Mouse (Mus musculus): Measurements from ENCODE around the gene Bzw1.

The Bzw1 gene

DNA sequence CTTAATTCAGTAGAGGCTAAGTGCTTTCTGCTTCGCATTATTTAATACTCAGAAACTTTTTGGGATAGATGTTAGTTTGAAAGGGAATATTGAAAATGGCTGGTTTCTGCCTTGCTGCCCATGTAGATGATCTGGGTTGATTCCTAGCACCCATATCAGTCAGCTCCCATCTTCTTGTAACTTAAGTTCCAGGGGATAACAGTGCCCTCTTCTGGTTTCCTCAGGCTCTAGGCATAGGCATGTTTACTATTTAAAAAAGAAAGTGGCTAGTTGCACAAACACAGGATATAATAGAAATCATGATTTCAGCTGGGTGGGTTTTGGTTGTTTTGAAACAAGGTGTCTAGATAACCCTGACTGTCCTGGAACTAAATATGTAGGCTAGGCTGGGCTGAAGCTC is 3.5 kb downstream of the Bzw1 start:
- no peak for DNase-seq (ENCODE audit: low spot score)

GRCm38 (mm10) chr1:58397731-58398130 is 5.0 kb downstream of the Bzw1 start:
- no peak for DNase-seq (ENCODE audit: low spot score)

DNA sequence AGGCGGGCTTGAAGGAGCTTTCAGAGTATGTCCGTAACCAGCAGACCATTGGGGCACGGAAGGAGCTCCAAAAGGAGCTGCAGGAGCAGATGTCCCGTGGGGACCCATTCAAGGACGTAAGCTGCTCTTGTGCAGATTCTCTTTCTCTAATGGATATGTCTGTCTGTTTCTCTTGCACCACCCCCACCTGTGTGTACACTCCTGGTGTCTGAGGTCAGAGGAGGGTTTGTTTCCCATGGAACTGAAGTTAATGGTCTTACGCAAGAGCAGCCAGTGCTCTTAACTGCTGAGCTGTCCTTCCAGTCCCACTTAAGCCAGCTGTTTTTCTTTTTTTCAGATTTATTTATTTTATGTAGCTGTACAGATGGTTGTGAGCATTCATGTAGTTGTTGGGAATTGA is 8.7 kb downstream of the Bzw1 start:
- no peak for DNase-seq (ENCODE audit: low spot score)

DNA sequence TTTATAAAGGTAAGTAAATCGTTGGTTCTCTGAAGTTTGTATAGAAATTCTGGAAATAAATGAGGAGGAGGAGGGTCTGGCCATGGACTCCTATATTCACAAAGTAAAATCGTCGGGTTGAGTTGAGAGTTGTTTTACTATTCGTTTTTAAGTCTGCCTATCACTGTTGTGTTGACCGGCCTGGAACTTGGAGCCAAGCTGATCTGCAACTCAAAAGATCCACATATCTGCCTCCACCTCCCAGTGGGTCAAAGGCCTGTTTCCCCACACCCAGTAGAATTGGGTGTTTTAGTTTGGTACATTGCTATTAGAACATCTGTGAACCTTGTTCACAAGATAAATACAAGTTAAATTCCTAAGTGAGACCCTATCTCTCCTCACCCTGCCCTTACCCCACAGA is 11.0 kb downstream of the Bzw1 start:
- DNase-seq (ENCODE audit: low spot score): no peak

DNA sequence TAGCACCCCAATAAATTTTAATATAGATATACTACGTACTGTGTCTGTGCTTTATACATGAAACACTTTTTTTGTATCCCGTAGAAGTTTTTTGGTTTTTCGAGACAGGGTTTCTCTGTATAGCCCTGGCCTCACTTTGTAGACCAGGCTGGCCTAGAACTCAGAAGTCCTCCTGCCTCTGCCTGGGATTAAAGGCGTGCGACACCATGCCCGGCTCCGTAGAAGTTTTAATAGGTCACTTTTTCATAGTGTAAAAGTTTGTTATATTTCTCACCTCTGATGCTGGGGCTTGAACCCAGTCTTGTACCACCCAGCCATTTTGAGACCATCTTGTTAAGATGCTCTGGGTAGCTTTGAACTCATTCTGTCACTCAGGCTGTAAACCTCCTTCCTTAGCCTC is 14.6 kb downstream of the Bzw1 start:
- DNase-seq (ENCODE audit: low spot score): no peak

GRCm38 (mm10) chr1:58408141-58408540 is 15.4 kb downstream of the Bzw1 start:
- DNase-seq (ENCODE audit: low spot score): no peak

DNA sequence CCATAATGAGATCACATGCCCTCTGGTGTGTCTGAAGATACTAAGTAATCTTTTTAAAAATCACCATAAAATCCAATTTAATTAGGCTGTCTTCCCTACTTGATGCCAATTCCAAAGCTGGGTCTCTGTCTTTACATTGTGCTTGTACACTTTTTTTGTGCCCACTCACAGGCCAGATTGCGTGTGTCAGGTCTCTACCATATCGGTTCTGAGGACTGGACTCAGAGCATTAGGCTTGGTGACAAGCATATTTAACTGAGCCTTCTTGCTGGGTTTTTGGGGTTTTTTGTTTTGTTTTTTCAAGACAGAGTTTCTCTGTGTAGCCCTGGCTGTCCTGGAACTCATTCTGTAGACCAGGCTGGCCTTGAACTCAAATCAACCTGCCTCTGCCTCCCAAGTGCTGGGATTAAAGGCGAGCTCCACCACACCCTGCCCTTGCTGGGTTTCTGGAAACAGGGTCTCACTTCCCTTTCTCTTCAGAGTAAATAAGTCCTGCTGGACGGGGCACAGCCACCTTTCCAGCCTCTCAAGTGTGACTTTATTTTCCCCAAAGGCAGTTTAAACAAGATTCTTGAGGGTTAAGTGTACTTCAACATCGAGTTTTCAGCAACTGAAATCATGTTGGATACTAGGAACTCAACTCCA is 17.0 kb downstream of the Bzw1 start:
- no peak for DNase-seq (ENCODE audit: low spot score)

DNA sequence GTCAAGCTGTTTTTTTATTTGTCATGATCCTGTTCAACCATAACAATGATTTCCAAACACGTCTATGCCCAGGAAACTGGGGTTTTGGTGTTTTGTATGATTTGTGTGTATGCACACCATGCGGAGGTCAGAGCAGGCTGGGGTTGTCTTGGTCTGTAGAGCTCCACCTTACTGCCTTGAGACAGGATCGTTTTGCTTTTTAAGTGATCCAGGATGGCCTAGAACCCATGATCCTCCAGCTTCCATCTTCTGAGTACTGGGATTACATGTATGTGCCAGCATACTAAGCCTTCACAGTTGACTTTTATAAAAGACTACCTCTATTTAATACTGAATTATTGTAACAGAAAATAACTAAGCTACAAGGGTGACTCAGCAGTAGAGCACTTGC is 17.5 kb downstream of the Bzw1 start:
- DNase-seq (ENCODE audit: low spot score): no peak

DNA sequence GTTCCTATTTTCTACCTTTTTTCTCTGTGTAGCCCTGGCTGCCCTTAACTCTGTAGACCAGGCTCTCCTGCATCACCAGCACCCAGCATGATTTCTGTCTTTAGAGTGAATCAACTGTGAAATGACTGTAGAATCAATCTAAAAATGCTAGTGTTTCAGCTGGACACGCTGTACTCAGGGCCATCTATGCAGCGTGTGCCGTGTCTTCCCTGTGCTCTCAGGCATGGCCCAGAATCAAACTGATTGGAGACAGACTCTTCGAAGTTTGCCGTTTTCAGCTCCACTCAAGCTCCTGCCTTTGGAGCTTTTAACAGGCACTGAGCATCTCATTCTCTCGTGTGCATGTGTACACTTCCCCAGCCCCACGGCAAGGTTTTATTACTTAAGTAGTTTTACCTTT is 18.1 kb downstream of the Bzw1 start:
- no peak for DNase-seq (ENCODE audit: low spot score)

- no peak for DNase-seq (ENCODE audit: low spot score)
These were observed 22.7 kb downstream of the Bzw1 start for GRCm38 (mm10) chr1:58415442-58415841.

DNA sequence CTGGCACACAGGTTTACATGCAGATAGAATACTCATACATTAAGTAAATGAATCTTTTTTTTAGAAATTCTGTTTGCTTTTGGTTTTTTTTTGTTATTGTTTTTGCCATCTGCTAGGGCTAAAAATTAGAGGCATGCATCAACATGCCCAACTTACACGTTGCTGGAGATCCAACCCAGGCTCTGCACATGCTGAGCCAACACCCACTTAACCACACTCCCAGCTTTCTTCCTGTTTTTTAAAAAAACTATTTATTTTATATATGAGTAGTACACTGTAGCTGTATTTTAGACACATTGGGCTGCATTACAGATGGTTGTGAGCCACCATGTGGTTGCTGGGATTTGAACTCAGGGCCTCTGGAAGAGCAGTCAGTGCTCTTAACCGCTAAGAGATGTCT is 23.4 kb downstream of the Bzw1 start:
- no peak for DNase-seq (ENCODE audit: low spot score)

DNA sequence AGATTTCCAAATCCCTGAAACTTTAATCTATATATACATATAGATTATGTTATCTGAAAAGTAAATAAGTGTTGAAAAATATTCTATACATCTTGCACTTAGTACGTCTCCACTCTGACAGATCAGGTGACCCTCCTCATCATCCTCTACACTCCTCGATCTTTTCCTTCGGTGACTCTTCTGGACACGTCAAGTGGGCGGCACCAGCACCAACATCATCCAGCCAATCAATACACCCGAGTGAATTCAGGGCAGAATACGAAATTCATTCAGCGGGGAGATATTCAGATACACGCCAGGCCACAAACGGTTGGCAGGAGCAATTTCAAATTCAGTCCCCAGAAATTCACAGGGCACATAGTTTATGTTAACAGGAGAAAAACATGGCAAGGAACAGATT is 27.3 kb downstream of the Bzw1 start:
- no peak for DNase-seq (ENCODE audit: low spot score)

DNA sequence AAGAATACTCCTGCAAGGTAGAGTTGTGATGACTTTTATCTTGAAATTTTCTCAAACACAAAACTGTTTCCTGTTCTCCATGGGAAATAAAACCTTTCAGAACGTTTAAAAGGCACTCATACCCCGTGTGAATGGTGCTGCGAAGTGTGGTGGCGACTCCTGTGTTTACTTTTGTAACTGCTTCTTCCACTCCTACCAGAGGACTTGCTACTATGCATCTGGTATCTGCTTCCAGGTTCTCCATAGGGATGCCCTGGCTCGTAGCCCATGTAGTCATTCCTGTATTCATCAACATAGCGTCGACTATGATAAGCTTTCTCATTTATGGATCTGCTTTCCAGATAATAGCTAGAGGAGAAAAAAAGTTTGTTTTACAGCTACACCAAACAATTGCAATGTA is 28.3 kb downstream of the Bzw1 start:
- no peak for DNase-seq (ENCODE audit: low spot score)

DNA sequence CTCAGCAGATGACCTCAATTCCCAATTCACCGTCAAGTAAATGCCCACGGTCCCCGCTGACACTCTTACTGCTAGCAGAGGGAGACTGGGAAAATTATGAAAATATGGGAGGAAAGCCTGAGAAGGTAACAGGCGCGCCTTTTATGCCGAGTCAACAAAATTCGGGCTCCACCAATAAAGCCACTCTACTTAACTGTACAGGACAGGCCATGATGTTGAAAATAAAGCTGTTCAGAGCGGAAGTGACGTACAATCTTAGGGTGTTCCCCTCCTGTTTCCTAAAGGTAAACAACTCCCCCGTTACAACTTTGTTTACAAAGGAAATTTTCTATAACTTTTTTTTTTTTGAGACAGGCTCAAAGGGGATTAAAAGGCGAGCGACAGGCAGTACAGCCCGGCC is 30.2 kb downstream of the Bzw1 start:
- peak; percentile 89 for DNase-seq (ENCODE audit: low spot score)

- peak; percentile 98 for DNase-seq (ENCODE audit: low spot score)
These were observed 30.9 kb downstream of the Bzw1 start, which contains the start of gene Clk1 for GRCm38 (mm10) chr1:58423371-58424248. Gene Clk1 (minus strand): TSS chr1:58424066.

- DNase-seq (ENCODE audit: low spot score): no peak
These were observed 31.9 kb downstream of the Bzw1 start for GRCm38 (mm10) chr1:58424551-58424950.

DNA sequence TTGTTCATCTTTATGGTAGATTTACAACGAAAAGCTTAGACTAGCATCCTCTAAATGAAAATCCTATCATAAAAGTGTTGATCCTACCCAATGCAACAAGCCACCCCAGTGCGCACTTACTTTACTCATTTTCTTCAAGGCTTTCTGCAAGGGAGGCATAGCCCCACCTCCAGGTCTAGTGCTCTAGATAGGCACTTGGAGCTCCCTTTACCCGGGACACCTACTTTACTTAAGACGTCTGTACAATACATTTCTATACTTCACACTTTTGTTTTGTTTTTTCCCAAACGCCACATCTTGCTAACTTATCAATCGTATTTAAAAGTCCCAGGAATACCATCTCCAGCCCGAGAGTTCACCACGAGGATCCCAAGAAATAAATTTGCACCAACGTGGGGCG is 52.0 kb downstream of the Bzw1 start:
- no peak for DNase-seq (ENCODE audit: low spot score)

DNA sequence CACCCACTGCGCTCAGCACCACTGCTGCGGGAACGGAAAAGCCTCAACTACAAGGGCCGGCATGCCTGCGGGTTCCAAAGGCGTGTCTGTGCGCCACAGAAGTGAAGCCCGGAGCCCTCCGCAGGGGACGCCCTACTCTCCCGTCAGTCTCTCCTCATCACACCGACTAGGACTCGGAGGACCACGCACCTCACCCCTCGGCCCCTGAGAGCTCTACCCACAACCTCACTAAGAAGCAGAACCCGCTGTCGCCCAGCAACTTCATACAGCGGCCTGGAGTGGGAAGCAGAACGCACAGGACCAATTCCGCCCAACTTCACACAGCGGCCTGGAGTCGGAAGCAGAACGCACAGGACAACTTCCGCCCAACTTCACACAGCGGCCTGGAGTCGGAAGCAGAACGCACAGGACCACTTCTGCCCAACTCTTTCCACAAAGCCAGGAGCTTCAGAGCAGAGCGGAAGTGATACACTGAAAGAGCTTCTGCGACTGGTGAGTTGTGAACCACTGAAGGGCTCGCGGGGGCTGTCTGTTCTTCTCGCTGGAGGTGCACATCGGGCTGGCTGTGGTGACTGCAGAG is 52.5 kb downstream of the Bzw1 start, which contains the start of the genes Nif3l1 and Ppil3:
TSS of gene Nif3l1 (plus strand) at position 9 of the 580 bp plus-strand sequence.
TSS of gene Ppil3 (minus strand) at position 344 of the 580 bp plus-strand sequence.
- DNase-seq (ENCODE audit: low spot score): peak; percentile 89

DNA sequence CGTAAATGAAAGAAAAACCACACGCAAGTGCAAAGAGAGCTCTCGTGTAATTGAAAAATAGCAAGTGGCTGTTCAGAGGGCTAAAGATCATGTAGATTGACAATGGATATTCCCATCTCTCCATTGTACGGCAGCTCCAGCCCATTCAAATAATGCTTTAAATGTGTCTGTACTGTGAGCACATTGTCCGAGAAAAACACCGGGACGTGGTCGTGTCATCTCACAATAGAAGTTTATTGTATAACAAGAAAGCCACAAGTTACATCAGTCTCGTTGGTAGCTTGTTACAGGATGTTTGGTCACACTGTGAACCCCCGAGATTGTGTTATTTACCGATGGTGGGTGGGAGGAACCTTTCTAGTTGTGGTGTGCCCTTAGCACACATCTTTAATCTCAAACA is 53.2 kb downstream of the Bzw1 start:
- no peak for DNase-seq (ENCODE audit: low spot score)

- no peak for DNase-seq (ENCODE audit: low spot score)
These were observed 55.1 kb downstream of the Bzw1 start for GRCm38 (mm10) chr1:58447766-58448165.

- no peak for DNase-seq (ENCODE audit: low spot score)
These were observed 55.7 kb downstream of the Bzw1 start for GRCm38 (mm10) chr1:58448396-58448795.

GRCm38 (mm10) chr1:58454316-58454715 is 61.6 kb downstream of the Bzw1 start:
- no peak for DNase-seq (ENCODE audit: low spot score)

Measured in lung, postnatal 25 days (tissue).